Mouse (Mus musculus) myocyte (in vitro differentiated cells): ENCODE results near the gene Vmn1r221.
"Not testable (repeated sequence)": the region's sequence is repeated elsewhere in the genome, so short reads cannot be mapped to it uniquely, and the experiment has no call there.

Experiments used
- E2F4 ChIP-seq: IDR thresholded peaks from one replicate; pipeline ENCODE4 v1.6.1; 2011; ENCODE audit warnings: mild to moderate bottlenecking, control low read depth, moderate library complexity; ENCODE audit not compliant: insufficient read depth
- MAX ChIP-seq: IDR thresholded peaks from one replicate; pipeline ENCODE4 v1.6.1; 2011; ENCODE audit warnings: low read depth, mild to moderate bottlenecking, control low read depth
- POLR2A ChIP-seq: IDR thresholded peaks from one replicate; pipeline ENCODE4 v1.6.1; 2011; ENCODE audit warnings: low read depth, mild to moderate bottlenecking, control low read depth, moderate library complexity; ENCODE audit not compliant: insufficient read length
- POLR2AphosphoS2 ChIP-seq: IDR thresholded peaks from one replicate; pipeline ENCODE4 v1.6.1; 2011; ENCODE audit warnings: low read depth, control low read depth; ENCODE audit not compliant: insufficient read length
- REST ChIP-seq: IDR thresholded peaks from one replicate; pipeline ENCODE4 v1.6.1; 2011; ENCODE audit warnings: mild to moderate bottlenecking, control low read depth, moderate library complexity; ENCODE audit not compliant: insufficient read depth, insufficient read length

- not testable (repeated sequence) for TF ChIP-seq POLR2A, REST, E2F4, MAX, POLR2AphosphoS2
These were observed 47.5 kb upstream of the Vmn1r221 start for GRCm38 (mm10) chr13:23166471-23166870.
